Mouse (Mus musculus): ENCODE data around the gene Lactb.
A peak's percentile ranks its signal among the peaks of the same experiment; 100 is the strongest.
"Not testable (repeated sequence)": the region's sequence is repeated elsewhere in the genome, so short reads cannot be mapped to it uniquely, and the experiment has no call there.

The Lactb gene

DNA sequence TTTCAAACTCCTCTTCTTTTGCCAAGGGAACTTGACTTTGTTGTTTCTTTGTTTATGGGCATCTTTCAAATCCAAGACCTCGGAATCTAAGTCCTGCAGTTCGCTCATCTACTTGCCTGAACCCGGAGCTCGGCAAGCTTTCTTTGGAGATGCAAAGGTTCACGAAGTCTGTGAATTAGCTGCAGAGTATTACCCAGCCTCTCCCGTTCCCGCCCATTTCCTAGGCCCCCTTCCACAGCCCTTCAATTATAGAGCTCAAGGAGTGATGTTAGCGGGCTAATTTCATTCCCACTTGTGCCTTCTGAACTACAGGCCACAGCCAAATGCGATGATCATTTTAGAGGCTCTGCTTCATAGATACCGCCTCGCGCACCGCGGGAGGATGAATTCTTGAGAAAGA is 55.3 kb downstream of the Lactb start:
- DNase-seq: no peak

GRCm38 (mm10) chr9:66919382-66919971 is 55.8 kb downstream of the Lactb start, which contains the start of gene Rab8b:
Rab8b (minus strand) TSS chr9:66919687.
- peak; percentile 99 for DNase-seq

GRCm38 (mm10) chr9:66918672-66919330 is 56.5 kb downstream of the Lactb start:
- no peak for DNase-seq

DNA sequence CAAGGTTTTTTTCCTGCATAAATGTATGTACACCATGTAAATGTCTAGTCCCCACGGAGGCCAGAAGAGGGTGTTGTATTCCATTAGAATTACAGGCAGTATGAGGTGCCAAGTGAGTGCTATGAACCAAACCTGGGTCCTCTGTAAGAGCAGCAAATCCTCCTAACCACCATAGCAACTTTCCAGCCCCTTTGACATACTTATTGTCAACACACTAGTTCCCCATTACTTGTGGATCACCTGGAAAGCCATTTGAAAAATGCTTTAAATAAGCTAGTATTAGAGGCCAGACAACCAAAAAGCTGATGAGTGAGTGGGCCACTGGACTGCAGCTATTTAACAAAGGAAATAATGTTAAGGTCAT is 57.4 kb downstream of the Lactb start:
- no peak for DNase-seq

DNA sequence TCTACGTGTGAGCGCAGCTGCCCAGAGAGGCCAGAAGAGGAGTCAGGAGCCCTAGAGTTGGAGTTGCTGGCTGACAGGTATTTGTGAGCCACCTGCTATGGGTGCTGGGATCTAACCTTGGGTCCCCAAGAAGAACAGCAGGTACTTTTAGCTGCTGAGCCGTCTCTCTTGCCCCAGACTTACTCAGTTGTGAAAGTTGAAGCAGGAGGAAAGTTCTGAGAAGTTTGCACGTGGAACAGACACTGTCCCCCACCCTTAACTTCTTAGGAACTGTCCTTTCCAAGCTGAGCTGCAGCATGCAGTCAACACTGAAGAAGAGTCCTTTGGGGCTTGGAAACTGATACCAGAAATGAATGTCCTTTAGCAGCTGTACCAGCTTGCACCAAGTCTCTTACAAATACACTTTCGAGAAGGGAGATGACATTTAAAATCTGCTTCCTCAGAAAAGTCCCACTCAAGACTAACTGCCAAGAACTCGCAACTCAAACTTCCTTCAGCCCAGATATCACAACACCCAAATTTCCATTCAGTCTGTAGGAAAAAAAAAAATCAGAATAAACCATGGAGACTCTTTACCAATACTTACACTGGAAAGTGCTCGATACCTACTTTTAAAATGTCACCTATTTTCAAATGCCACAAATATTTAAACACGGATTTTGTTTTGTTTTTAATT is 57.9 kb downstream of the Lactb start:
- DNase-seq: no peak

DNA sequence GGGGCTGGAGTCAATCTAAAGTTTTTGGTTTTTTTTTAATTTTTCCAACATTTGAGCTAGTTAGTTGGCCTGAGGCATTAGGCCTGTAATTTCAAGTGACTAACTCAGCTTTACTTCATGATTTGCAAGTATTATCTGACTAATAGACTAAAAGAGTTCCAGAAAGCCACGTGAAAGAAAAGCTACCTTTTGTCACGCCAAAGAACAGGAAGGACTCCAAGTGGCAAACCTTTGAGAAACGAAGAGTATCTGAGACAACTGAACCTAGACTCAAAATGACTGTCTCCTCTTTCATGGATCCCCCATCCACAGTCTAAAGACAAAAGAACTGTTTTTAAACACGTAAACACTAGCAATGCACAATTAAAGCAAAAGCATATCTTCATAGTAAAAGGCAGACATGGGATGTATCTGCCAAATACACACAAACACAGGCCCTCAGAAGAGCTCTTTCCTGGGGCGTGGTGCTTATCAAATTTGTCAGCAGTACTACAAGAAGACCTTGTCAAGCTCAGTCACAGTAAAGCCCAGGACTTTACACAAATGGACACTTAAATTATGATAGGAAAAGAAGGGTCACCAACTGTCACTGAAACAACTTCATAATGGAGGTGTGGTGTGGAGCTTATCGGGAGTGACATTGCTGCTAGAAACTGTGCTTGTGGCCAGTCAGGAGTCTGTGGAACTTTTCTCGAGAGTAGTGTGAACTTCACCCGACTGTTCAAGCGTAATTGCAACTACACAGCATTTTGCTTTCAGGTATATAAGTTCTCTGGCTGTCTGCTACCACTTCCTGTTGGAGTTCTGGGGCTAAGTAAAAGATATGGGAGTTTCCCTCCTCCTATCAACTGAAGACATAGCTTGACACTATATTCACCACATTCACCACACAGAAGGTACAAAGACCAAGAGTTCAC is 59.2 kb downstream of the Lactb start:
- DNase-seq: no peak

DNA sequence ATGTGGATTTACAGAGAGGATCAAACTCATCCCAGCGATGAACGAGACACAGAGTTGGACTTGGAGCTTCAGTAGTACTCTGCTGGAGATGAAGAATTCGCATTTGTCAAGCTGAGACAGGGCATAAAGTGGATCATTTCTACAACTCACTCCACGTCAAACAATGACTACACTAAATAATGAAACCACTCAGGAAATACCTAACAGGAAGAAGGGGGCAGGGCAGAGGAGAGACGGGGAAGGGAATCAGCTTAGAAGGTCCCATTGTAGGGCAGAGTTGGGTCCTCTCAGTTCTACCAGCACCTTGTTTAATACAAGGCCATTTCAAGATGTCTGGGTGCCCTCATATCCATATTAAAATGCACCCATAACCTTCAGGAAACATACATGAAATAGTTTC is 59.9 kb downstream of the Lactb start:
- no peak for DNase-seq

DNA sequence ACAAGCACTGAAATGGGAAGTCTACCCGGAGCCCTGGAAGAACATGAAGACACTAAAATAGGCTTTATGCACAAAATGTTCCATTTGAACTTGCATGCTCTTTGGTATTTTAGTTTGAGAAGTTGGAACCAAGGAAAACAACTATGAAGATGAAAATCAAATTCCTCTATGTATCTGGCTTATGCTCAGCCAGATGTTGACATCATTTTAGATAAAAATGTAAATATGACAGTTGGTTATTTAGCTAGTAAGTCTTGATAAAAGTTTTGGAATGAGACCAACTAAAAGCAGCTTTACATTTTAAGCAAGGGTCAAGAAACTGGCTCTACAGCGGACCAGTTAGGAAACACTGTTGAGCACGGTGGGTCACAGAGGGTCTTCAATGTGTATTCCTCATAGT is 60.7 kb downstream of the Lactb start:
- no peak for DNase-seq

DNA sequence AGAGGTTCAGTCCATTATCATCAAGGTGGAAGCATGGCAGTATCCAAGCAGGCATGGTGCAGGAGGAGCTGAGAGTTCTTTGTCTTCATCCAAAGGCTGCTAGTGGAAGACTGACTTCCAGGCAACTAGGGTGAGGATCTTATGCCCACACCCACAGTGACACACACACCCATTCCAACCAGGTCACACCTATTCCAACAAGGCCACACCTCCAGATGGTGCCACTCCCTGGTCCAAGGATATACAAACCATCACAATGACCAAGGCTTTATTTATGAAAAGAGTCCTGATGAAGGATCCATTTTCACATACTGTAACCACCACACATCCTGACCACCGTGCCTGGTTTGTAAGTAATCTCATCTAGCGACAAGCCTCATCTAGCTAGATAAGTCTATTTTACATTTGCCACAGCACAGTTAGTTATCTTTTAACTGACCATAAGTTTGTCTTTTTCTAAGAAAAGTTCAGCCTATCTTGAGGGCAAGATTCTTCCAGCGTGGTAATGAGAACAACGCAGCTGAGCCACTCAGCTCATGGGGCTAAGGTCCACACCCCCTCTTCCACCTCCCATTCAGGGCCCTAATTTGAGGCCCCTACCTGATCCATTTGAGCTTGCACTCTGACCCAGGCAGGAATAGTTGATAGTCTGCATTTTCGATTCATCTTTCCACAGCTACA is 61.9 kb downstream of the Lactb start:
- not testable (repeated sequence) for DNase-seq

DNA sequence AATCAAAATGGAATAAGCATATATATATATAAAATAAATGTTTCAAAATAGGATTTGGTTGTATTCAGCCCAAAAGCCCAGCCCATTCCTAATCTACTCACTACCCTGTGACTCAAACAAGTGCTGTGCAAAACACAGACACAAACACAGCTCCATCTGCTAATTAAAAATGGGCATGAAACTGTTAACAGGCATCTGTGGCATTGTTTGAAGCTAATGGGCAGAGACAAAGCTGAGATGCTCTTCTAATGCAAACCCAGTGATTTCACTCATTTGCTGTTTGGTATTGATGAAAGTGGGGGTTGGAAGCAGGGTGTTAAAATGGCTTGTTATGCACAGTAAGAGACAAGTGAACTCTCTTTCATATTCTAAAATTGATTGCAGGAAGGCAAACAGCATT is 63.0 kb downstream of the Lactb start:
- no peak for DNase-seq

GRCm38 (mm10) chr9:66910677-66911076 is 64.6 kb downstream of the Lactb start:
- no peak for DNase-seq

- DNase-seq: no peak
Measured at GRCm38 (mm10) chr9:66909922-66910321, 65.4 kb downstream of the Lactb start.

DNA sequence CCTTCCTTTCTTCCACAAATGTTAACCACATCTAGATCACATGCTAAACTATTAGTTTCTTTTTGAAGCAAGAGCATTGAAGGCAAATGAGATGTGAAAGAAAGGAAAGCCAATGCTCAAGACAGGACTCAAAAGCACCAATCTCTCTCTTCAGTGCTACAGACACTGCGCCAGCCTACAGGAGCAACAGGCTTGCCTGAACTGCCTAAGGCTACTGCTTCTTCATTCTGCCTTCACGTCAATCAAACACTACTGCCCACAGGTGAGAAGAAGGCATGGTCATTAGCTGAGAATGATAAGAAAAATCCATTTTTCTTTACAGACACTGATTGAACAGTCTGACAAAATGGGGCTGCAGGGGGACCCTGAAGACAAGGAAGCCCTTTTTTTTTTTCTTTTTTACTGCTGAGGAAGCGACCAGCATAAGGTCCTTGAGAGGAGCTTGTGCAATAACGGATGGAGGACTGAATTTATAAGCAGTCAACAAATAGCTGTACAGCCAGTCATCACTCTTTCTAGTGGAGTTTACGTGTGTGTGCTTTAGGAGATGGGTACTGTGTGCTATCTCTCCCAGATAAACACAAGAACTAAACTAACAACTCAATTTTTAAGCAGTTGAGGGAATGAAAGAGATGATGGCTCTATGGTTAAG is 67.4 kb downstream of the Lactb start:
- DNase-seq: no peak

DNA sequence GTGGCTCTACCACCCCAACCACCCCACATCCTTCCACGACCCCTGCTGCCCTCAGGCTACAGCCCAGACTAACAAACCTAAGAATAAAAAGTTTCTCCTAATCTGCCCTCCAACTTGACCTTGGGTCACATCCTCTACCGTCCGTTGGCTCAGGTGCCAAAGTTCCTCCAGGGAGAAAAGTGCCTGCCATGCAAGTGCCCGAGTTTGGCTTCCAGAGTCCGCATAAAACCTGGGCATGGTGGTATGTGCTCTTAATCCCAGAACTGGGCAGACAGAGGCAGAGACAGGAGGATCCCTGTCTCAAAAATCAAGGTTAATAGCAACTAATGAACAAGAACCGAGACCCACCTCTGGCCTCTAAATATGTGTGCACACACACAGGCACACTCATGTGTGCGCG is 68.2 kb downstream of the Lactb start:
- DNase-seq: no peak

DNA sequence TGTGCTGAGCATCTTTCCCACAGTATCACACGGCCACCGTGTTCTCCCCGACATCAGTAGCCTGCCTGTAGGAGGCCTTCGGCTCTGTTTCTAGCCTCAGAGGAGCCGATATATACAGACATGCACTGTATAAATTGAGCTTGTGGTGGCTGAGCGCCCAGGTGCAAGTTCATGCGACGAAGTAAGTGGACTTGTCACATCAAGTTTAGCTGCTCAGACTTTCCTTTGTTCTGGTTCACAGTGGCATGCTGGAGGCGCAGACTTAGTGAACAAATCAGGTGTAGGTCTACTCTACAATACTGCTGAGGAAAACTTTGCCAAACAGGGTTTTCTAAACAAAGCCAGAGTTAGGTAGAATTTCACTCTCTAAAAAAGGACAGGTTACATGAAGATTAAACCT is 69.3 kb downstream of the Lactb start:
- DNase-seq: no peak
